Comparison of ENCODE assay signal across 10 mouse cellular contexts in the genomic region with DNA sequence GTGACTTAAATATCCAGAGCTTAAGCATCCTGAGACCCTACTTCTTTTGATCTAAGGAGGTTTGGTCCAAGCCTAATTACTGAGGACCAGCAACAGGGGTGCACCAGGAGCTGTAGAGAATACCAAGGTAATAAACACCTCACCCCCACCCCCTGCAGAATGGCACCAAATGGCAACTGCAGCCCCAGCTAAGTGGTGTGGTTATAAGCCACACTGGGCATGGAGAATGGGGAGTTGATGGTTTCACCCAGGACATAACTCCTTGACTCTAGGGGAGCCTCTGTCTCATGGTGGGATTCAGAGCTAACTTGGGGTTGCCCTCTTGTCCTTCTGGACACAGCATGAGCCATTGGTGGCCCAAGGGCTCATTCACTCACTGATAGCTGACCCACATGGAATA. TPM values are rescaled to one million over a fixed set of nuclear protein-coding genes. Genes with fewer than 3 reads are reported as not detected.
DNase-seq lines count a peak whose midpoint lies in the region; ATAC-seq and TF ChIP-seq lines count a peak whose summit lies in the region.
"Had no signal": no experiment of that assay in that cellular context is flagged by ENCODE, and none has a peak within 500 bp of the region (broad histone marks: within the 10 kb centered on the region; RNA-seq: fewer than 3 reads in every experiment).

No protein-coding gene starts in this region.

- H3K9ac ChIP-seq in heart, embryonic 16.5 days (ENCODE audit: low read length) = no peak overlapping the region
- no peak overlapping the region for H3K9ac ChIP-seq in MEL (ENCODE audit: control insufficient read depth, low read depth, low read length, poor library complexity, severe bottlenecking)
- no peak overlapping the region for H3K9ac ChIP-seq in liver, embryonic 14.5 days (replicated peaks)

- peaks cover 2% of the 10 kb centered on the region; the same call in 1 of the 2 replicates for H3K79me2 ChIP-seq in MEL (ENCODE audit: control insufficient read depth, insufficient read depth, low read length, poor library complexity)

- no peaks in the 10 kb centered on the region for H3K9me3 ChIP-seq in heart, embryonic 16.5 days (replicated peaks; ENCODE audit: control insufficient read depth, low read length)
- no peaks in the 10 kb centered on the region for H3K9me3 ChIP-seq in heart, embryonic 10.5 days
- H3K9me3 ChIP-seq in MEL (replicated peaks; ENCODE audit: insufficient read depth, low read length) = no peaks in the 10 kb centered on the region
- no peaks in the 10 kb centered on the region for H3K9me3 ChIP-seq in liver, embryonic 14.5 days (ENCODE audit: control insufficient read depth, low read length)
- H3K9me3 ChIP-seq: embryonic facial prominence, embryonic 12.5 days had no signal

- TF ChIP-seq CTCF in MEL (IDR thresholded peaks at IDR 0.05 in 2 of 3, conservative IDR thresholded peaks at IDR 0.05 in 1 of 3; ENCODE audit: control insufficient read depth in 1 of 3, insufficient read depth in 1 of 3, low read depth in 2 of 3, low read length in 3 of 3, poor library complexity in 1 of 3, severe bottlenecking in 1 of 3) = no peak
- TF ChIP-seq CTCF in cortical plate, adult 2 months (IDR thresholded peaks at IDR 0.05; ENCODE audit: extremely low read depth, insufficient read depth, low read length) = no peak
- no peak for TF ChIP-seq CTCF in liver, embryonic 14.5 days (IDR thresholded peaks at IDR 0.05; ENCODE audit: low read depth)

- H3K4me3 ChIP-seq in heart, embryonic 16.5 days (ENCODE audit: low read length) = no peak overlapping the region
- no peak overlapping the region; the same call in 1 of the 2 replicates for H3K4me3 ChIP-seq in heart, embryonic 10.5 days
- peak overlapping the region in 1 of 2 experiments; percentile 92; a peak in 3 of 4 replicates for H3K4me3 ChIP-seq in MEL (ENCODE audit: control insufficient read depth in 1 of 2, insufficient read depth in 1 of 2, low read depth in 2 of 2, low read length in 2 of 2)
- no peak overlapping the region; the same call in 1 of the 2 replicates for H3K4me3 ChIP-seq in cortical plate, adult 2 months (ENCODE audit: insufficient read depth, low read length)
- no peak overlapping the region for H3K4me3 ChIP-seq in liver, embryonic 14.5 days (ENCODE audit: insufficient read depth in 1 of 2, low read depth in 2 of 2, low read length in 2 of 2)

- no peaks in the 10 kb centered on the region; the same call in 1 of the 2 replicates for H3K27me3 ChIP-seq in heart, embryonic 16.5 days (ENCODE audit: control insufficient read depth, insufficient read depth, low read length)
- peaks cover 60% of the 10 kb centered on the region for H3K27me3 ChIP-seq in heart, embryonic 10.5 days (ENCODE audit: insufficient read depth, poor library complexity, severe bottlenecking)
- H3K27me3 ChIP-seq in MEL (ENCODE audit: control insufficient read depth in 1 of 2, insufficient read depth in 2 of 2, low read length in 2 of 2) = no peaks in the 10 kb centered on the region
- H3K27me3 ChIP-seq in liver, embryonic 14.5 days (ENCODE audit: control insufficient read depth, insufficient read depth, low read length) = peaks cover 3% of the 10 kb centered on the region

- no peak for TF ChIP-seq EP300 in MEL (IDR thresholded peaks at IDR 0.05; ENCODE audit: low read depth in 1 of 2, low read length in 2 of 2)
- TF ChIP-seq EP300 in liver, embryonic 14.5 days (IDR thresholded peaks at IDR 0.05; ENCODE audit: low read depth) = no peak

- ATAC-seq in heart, embryonic 16.5 days (replicated peaks; ENCODE audit: extremely low read depth, insufficient read depth, low FRiP score) = no peak
- no peak for ATAC-seq in liver, embryonic 14.5 days (ENCODE audit: insufficient read depth)

- peaks cover 14% of the 10 kb centered on the region for H3K36me3 ChIP-seq in heart, embryonic 16.5 days (ENCODE audit: control insufficient read depth, insufficient read depth)
- peaks cover 10% of the 10 kb centered on the region for H3K36me3 ChIP-seq in heart, embryonic 10.5 days
- H3K36me3 ChIP-seq in MEL (ENCODE audit: control insufficient read depth in 1 of 2, insufficient read depth in 2 of 2, low read length in 2 of 2) = peaks cover 0 to 8% of the 10 kb centered on the region in 2 experiments; a peak in 2 of 4 replicates
- H3K36me3 ChIP-seq in liver, embryonic 14.5 days (replicated peaks; ENCODE audit: control insufficient read depth, insufficient read depth, low read depth) = no peaks in the 10 kb centered on the region

- TF ChIP-seq RAD21 in MEL (IDR thresholded peaks at IDR 0.05; ENCODE audit: low read depth, low read length) = no peak

- H3K27ac ChIP-seq in heart, embryonic 16.5 days (ENCODE audit: low read length) = no peak overlapping the region
- H3K27ac ChIP-seq in heart, embryonic 10.5 days = no peak overlapping the region
- H3K27ac ChIP-seq in MEL (ENCODE audit: control insufficient read depth, low read depth, low read length) = peak overlapping the region; percentile 86
- peak overlapping the region; percentile 91; the same call in 1 of the 2 replicates for H3K27ac ChIP-seq in cortical plate, adult 2 months (ENCODE audit: insufficient read depth, low read length)
- H3K27ac ChIP-seq in liver, embryonic 14.5 days = no peak overlapping the region
- H3K27ac ChIP-seq: embryonic facial prominence, embryonic 12.5 days had no signal

- no peak for TF ChIP-seq POLR2A in MEL (IDR thresholded peaks at IDR 0.05; ENCODE audit: control insufficient read depth in 1 of 2, insufficient read depth in 1 of 2, low read depth in 1 of 2, low read length in 2 of 2, poor library complexity in 1 of 2)
- TF ChIP-seq POLR2A in cortical plate, adult 2 months (IDR thresholded peaks at IDR 0.05; ENCODE audit: extremely low read depth, insufficient read depth, low read length) = no peak

- peak overlapping the region; percentile 99; the same call in 1 of the 2 replicates for H3K4me2 ChIP-seq in heart, embryonic 16.5 days (ENCODE audit: low read depth, low read length)
- H3K4me2 ChIP-seq in liver, embryonic 14.5 days (ENCODE audit: low read depth) = peak overlapping the region; percentile 94; the same call in 1 of the 2 replicates

- DNase-seq in heart, embryonic 10.5 days (ENCODE audit: low spot score) = no peak
- no peak for DNase-seq in MEL (ENCODE audit: low read depth, low spot score)
- DNase-seq in liver, embryonic 14.5 days (ENCODE audit: low read depth in 3 of 3, low spot score in 3 of 3) = no peak
- no peak for DNase-seq in spleen, postnatal 4 days (ENCODE audit: low spot score in 2 of 2)
- no peak for DNase-seq in right cerebral cortex, postnatal 4 days
- DNase-seq in right cerebral cortex, adult 2 months (ENCODE audit: low spot score in 2 of 2) = no peak
- DNase-seq: lung, adult 2 months had no signal

- peaks cover 7% of the 10 kb centered on the region for H3K4me1 ChIP-seq in heart, embryonic 16.5 days (ENCODE audit: control insufficient read depth, insufficient read depth, low read length)
- H3K4me1 ChIP-seq in heart, embryonic 10.5 days = peaks cover 9% of the 10 kb centered on the region
- H3K4me1 ChIP-seq in MEL (ENCODE audit: control insufficient read depth in 1 of 2, insufficient read depth in 2 of 2, low read length in 2 of 2) = peaks cover 2 to 15% of the 10 kb centered on the region in 2 experiments; a peak in 3 of 4 replicates
- peaks cover 8% of the 10 kb centered on the region for H3K4me1 ChIP-seq in cortical plate, adult 2 months (ENCODE audit: control insufficient read depth, insufficient read depth, low read length)
- H3K4me1 ChIP-seq in liver, embryonic 14.5 days (replicated peaks; ENCODE audit: control insufficient read depth in 2 of 2, insufficient read depth in 2 of 2, low read length in 1 of 2) = peaks cover 0 to 8% of the 10 kb centered on the region in 2 experiments; a peak in 2 of 4 replicates

TF ChIP-seq in MEL, 35 proteins besides CTCF, POLR2A, EP300 and RAD21:
- no peak for TF ChIP-seq MYC (IDR thresholded peaks at IDR 0.05; ENCODE audit: low read depth, low read length)
- TF ChIP-seq MEF2A (IDR thresholded peaks at IDR 0.05; ENCODE audit: extremely low read depth, insufficient replicate concordance, low read depth, low read length, poor library complexity, severe bottlenecking) = no peak

RNA-seq across cellular contexts. Expression of a gene that starts 1.0 kb away (rescaled TPM):
- polyA plus RNA-seq in heart, embryonic 16.5 days (2015; fragmentation: Nextera tagmentation; extraction: Ambion mirVana) = 3.2 and 4.9 TPM in 2 replicates
- polyA plus RNA-seq in heart, embryonic 10.5 days (2016; fragmentation: Nextera tagmentation; extraction: Ambion mirVana) = 4.5 and 5.8 TPM in 2 replicates
- 1.8 and 2.0 TPM in 2 replicates for total RNA-seq in MEL (2012; rRNA removed)
- 1 to 10 TPM in 1 of 2 experiments, not detected in 1; 3.0 TPM for polyA plus RNA-seq in MEL (2012; ENCODE audit: insufficient read depth in 1 of 2, insufficient read length in 2 of 2, low read depth in 1 of 2, low replicate concordance in 2 of 2, missing spikeins in 1 of 2)
- polyA plus RNA-seq in cortical plate, adult 2 months (2012; rRNA removed) = 163 and 164 TPM in 2 replicates
- 0.69 and 0.77 TPM in 2 replicates for polyA plus RNA-seq in liver, embryonic 14.5 days (2012; rRNA removed)
- 0.49 and 1.2 TPM in 2 replicates for polyA plus RNA-seq in liver, embryonic 14.5 days (2014; fragmentation: Nextera tagmentation; extraction: Ambion mirVana)

RNA-seq across cellular contexts. Expression of a gene that starts 40.2 kb away (rescaled TPM):
- polyA plus RNA-seq in heart, embryonic 16.5 days (2015; fragmentation: Nextera tagmentation; extraction: Ambion mirVana) = 42.1 and 51.9 TPM in 2 replicates
- polyA plus RNA-seq in heart, embryonic 10.5 days (2016; fragmentation: Nextera tagmentation; extraction: Ambion mirVana) = 9.0 and 23.0 TPM in 2 replicates
- 3.1 and 3.3 TPM in 2 replicates for total RNA-seq in MEL (2012; rRNA removed)
- 1 to 10 TPM in 1 of 2 experiments, not detected in 1; 8.5 TPM for polyA plus RNA-seq in MEL (2012; ENCODE audit: insufficient read depth in 1 of 2, insufficient read length in 2 of 2, low read depth in 1 of 2, low replicate concordance in 2 of 2, missing spikeins in 1 of 2)
- polyA plus RNA-seq in cortical plate, adult 2 months (2012; rRNA removed) = 46.6 and 48.5 TPM in 2 replicates
- polyA plus RNA-seq in liver, embryonic 14.5 days (2012; rRNA removed) = 0.29 and 0.40 TPM in 2 replicates
- polyA plus RNA-seq in liver, embryonic 14.5 days (2014; fragmentation: Nextera tagmentation; extraction: Ambion mirVana) = 0.33 and 0.61 TPM in 2 replicates

Comparison
In these comparisons a context has a peak if more than half of its experiments do, and no peak if none do; other contexts are left out.
1. H3K27ac ChIP-seq: peak in MEL (single experiment) and cortical plate, adult 2 months (single experiment); none in heart, embryonic 16.5 days (single experiment), heart, embryonic 10.5 days (single experiment) and liver, embryonic 14.5 days (single experiment).
2. RNA of a gene that starts 1.0 kb away (polyA plus RNA-seq): 163 to 164 TPM in cortical plate, adult 2 months; 4.5 to 5.8 TPM in heart, embryonic 10.5 days, 3.2 to 4.9 TPM in heart, embryonic 16.5 days, 3.0 TPM in MEL and 0.49 to 1.2 TPM in liver, embryonic 14.5 days; every median in the first group is over 10 times any median in the second.